Mouse (Mus musculus) megakaryocyte, embryonic 14.5 days (primary cell): ENCODE measurements around the gene Casp7.

Experiments used
- FLI1 ChIP-seq: IDR thresholded peaks from 2 replicates; pipeline ENCODE4 v1.6.1; 2012; ENCODE audit warnings: low read length, inconsistent platforms, mixed read lengths
- GATA1 ChIP-seq: IDR thresholded peaks from 3 replicates; pipeline ENCODE4 v1.6.1; 2012; ENCODE audit warnings: mixed read lengths, low read length, inconsistent platforms, borderline replicate concordance

- TF ChIP-seq GATA1 (no peak), FLI1 (no peak)
These were observed 8.9 kb downstream of the Casp7 start for GRCm38 (mm10) chr19:56405824-56406223.
